Mouse (Mus musculus): ENCODE data around the gene Gm281.

DNA sequence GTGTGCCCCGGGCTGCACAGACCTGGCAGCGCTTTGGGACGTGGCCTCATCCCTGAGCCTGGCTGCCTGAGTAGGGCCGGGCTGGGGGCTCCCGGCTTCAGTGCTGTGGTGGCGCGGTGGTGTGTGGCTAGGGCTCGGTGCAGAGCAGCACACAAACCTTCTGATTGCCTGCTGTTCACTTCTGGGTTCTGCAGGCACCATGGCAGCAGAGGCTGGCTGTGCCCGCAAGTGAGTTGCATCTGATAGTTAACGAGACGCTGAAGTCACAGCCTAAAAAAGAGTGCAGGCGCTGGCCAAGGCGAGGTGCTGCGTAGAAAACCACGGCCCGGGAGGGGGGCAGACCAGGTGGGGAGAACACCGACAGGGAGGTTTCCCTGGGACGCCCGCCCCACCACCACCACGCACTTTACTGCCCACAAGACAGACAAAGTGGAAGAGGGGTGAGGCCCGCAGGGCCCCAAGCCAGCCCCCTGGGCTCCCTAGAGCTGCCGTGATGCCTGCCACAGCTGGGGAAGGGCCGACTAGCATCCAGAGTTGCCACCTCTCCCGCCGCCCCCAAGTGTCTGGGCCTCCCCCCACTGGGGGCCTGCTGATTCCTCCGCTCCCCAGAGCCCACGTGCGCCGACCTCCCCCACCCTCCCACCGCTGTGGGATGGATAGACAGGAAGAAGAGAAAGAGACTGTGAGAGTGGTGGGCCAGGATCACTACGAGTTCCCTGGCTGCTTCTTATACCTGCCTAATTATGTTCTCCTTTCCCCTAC lies 19.2 kb upstream of the Gm281 start:
- TF ChIP-seq POLR2A (IDR thresholded peaks at IDR 0.05; ENCODE audit: control insufficient read depth, extremely low read depth, insufficient read depth, low read length, poor library complexity), result no peak
- no peak for TF ChIP-seq CTCF (IDR thresholded peaks at IDR 0.05; ENCODE audit: borderline replicate concordance, control insufficient read depth, extremely low read depth, insufficient read depth, low read length, poor library complexity)
